Mouse (Mus musculus): ENCODE results near the gene Oas2. TPM values are rescaled to one million over a fixed set of nuclear protein-coding genes. Genes with fewer than 3 reads are reported as not detected.
"Not testable (repeated sequence)": the region's sequence is repeated elsewhere in the genome, so short reads cannot be mapped to it uniquely, and the experiment has no call there.

Oas2 gene
- 0.19 and 0.43 TPM in 2 replicates for polyA plus RNA-seq (2015; fragmentation: Nextera tagmentation; extraction: Ambion mirVana)

DNA sequence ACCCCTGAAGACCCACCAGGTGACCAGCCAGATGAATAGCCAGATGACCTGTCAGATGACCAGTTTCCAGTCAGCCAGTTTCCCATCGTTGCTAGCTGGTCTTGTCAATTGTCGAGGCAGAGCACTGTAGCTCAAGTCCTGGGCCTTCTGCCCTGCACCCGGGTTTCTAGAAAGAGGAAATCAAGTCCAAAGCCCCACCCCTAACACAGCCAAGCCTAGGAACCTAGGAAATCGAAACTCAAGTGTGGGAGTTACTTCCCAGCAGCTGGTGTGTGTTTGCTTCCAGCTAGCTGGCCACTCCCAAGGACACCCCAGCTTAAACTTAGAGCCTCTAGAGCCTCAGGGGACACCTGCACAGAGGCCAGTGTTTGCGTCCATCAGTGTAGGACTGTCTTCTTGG is at the start of gene Oas2:
TSS of gene Oas2 (minus strand) at position 166 of the 400 bp plus-strand sequence.
- Histone ChIP-seq H3K4me3 (no peak within 1 kb of the TSS), H3K4me2 (no peak within 1 kb of the TSS), H3K27me3 (0 out of 2 replicates have a peak, but pooled peaks cover 5% of the 10 kb centered on the region), H3K9me3 (no peaks in the 10 kb centered on the region), H3K27ac (replicated peaks) (no peak within 1 kb of the TSS), H3K4me1 (replicated peaks) (peaks cover 7% of the 10 kb centered on the region; the same call in 1 of the 2 replicates), H3K9ac (no peak within 1 kb of the TSS), H3K36me3 (no peaks in the 10 kb centered on the region)
- 66% methylated on average over 5 of the region's 5 CpGs for WGBS
- no peak for ATAC-seq (ENCODE audit: low read depth)

GRCm38 (mm10) chr5:120798943-120799342 is 49.3 kb upstream of the Oas2 start:
- H3K4me2 ChIP-seq; H3K4me3 ChIP-seq; H3K27ac ChIP-seq (replicated peaks); ATAC-seq (ENCODE audit: low read depth); H3K9me3 ChIP-seq; H3K27me3 ChIP-seq; H3K4me1 ChIP-seq (replicated peaks); H3K36me3 ChIP-seq; H3K9ac ChIP-seq: not testable (repeated sequence)
- WGBS: 43% methylated on average over 1 of the region's 2 CpGs

- not testable (repeated sequence) for H3K36me3 ChIP-seq; H3K9me3 ChIP-seq; H3K4me3 ChIP-seq; H3K9ac ChIP-seq; H3K27ac ChIP-seq (replicated peaks); H3K27me3 ChIP-seq; H3K4me2 ChIP-seq; H3K4me1 ChIP-seq (replicated peaks); ATAC-seq (ENCODE audit: low read depth)
- WGBS: 84% methylated on average over 5 of the region's 5 CpGs
Measured at GRCm38 (mm10) chr5:120798147-120798546, 48.5 kb upstream of the Oas2 start.

- H3K9me3 ChIP-seq; H3K27me3 ChIP-seq; H3K4me2 ChIP-seq; H3K4me1 ChIP-seq (replicated peaks); H3K27ac ChIP-seq (replicated peaks); H3K4me3 ChIP-seq; H3K9ac ChIP-seq; ATAC-seq (ENCODE audit: low read depth); H3K36me3 ChIP-seq: not testable (repeated sequence)
- WGBS: 66% methylated on average over 9 of the region's 9 CpGs
Measured at GRCm38 (mm10) chr5:120795480-120796034, 45.9 kb upstream of the Oas2 start, which contains the start of gene Oas1e. Oas1e (minus strand) TSS chr5:120795530.

DNA sequence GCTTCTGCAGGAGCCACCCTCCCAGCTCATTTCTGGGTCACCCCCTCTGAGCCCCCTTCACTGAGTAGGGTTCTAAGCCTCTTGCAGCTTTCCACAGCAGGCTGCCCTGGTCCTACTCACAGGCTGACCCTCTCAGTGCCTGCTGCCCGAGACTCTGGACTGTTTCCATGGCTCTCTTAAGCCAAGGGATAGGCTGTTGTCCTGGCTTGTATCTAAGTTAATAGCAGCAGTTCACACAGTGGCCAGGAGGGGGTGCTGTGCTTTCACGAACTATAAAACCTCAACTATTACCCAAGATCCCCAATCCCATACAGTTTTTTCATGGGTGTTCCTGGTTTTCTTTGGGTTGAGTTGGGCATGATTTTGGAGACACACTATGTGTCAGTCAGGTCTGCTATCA is 43.4 kb upstream of the Oas2 start:
- no peaks in the 10 kb centered on the region for H3K36me3 ChIP-seq
- H3K4me2 ChIP-seq: no peak overlapping the region
- no peak overlapping the region for H3K4me3 ChIP-seq
- H3K4me1 ChIP-seq (replicated peaks): no peaks in the 10 kb centered on the region
- H3K9ac ChIP-seq: no peak overlapping the region
- no peak overlapping the region for H3K27ac ChIP-seq (replicated peaks)
- H3K27me3 ChIP-seq: no peaks in the 10 kb centered on the region
- no peaks in the 10 kb centered on the region for H3K9me3 ChIP-seq
- WGBS: 29% methylated on average over 2 of the region's 2 CpGs
- no peak for ATAC-seq (ENCODE audit: low read depth)

- H3K4me3 ChIP-seq: no peak overlapping the region
- H3K9ac ChIP-seq: no peak overlapping the region
- no peak overlapping the region for H3K27ac ChIP-seq (replicated peaks)
- 66% methylated on average over 3 of the region's 3 CpGs for WGBS
- no peak for ATAC-seq (ENCODE audit: low read depth)
- no peaks in the 10 kb centered on the region for H3K9me3 ChIP-seq
- H3K4me2 ChIP-seq: no peak overlapping the region
- H3K27me3 ChIP-seq: no peaks in the 10 kb centered on the region
- no peaks in the 10 kb centered on the region for H3K36me3 ChIP-seq
- no peaks in the 10 kb centered on the region for H3K4me1 ChIP-seq (replicated peaks)
Measured at GRCm38 (mm10) chr5:120787042-120787441, 37.4 kb upstream of the Oas2 start.

DNA sequence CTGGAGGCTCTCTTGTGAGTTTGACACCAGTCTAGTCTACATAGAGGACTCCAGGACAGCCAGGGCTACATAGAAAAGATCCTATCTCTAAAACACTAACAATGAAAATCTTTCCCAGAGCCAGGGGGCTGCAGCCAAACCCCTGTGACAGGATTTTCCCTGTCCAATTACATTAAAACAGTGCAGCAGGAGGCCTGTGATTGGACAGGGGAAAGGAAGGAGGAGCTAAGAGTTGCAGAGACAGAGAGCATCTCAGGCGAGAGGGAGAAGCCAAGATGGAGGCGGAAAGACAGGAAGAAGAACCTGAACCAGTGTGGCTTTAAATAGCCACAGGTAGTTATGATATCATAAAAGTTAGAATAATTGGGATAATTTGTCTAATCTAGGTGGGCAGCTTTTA is 32.8 kb upstream of the Oas2 start:
- Histone ChIP-seq H3K27me3 (no peaks in the 10 kb centered on the region), H3K4me2 (no peak overlapping the region), H3K36me3 (no peaks in the 10 kb centered on the region), H3K4me1 (replicated peaks) (no peaks in the 10 kb centered on the region), H3K4me3 (no peak overlapping the region), H3K9ac (no peak overlapping the region), H3K9me3 (no peaks in the 10 kb centered on the region), H3K27ac (replicated peaks) (no peak overlapping the region)
- WGBS: 76% methylated on average over 2 of the region's 2 CpGs
- ATAC-seq (ENCODE audit: low read depth): no peak

DNA sequence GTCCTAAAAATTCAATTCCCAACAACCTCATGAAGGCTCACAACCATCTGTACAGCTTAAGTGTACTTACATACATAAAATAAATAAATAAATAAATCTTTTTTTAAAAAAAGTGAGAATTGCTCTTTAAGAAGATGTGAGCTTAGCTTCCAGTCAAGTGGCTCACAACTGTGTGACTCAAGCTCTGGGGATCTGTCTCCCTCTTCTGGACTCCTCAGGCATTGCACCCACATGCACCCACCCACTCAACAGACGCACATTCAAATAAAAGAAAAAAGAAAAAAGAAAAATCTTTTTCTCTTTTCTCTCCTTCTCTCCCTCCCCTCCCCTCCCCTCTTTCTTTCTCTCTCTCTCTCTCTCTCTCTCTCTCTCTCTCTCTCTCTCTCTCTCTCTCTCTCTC is 32.0 kb upstream of the Oas2 start:
- Histone ChIP-seq H3K9me3 (no peaks in the 10 kb centered on the region), H3K27ac (replicated peaks) (no peak overlapping the region), H3K27me3 (no peaks in the 10 kb centered on the region), H3K9ac (no peak overlapping the region), H3K36me3 (no peaks in the 10 kb centered on the region), H3K4me1 (replicated peaks) (no peaks in the 10 kb centered on the region), H3K4me3 (no peak overlapping the region), H3K4me2 (no peak overlapping the region)
- 89% methylated on average over 1 of the region's 1 CpGs for WGBS
- no peak for ATAC-seq (ENCODE audit: low read depth)

GRCm38 (mm10) chr5:120779922-120780321 is 30.3 kb upstream of the Oas2 start:
- H3K36me3 ChIP-seq: no peaks in the 10 kb centered on the region
- H3K4me1 ChIP-seq (replicated peaks): no peaks in the 10 kb centered on the region
- H3K4me2 ChIP-seq: no peak overlapping the region
- no peak overlapping the region for H3K4me3 ChIP-seq
- no peak overlapping the region for H3K9ac ChIP-seq
- WGBS: 66% methylated on average over 3 of the region's 3 CpGs
- no peak for ATAC-seq (ENCODE audit: low read depth)
- no peaks in the 10 kb centered on the region for H3K9me3 ChIP-seq
- no peaks in the 10 kb centered on the region for H3K27me3 ChIP-seq
- no peak overlapping the region for H3K27ac ChIP-seq (replicated peaks)

- Histone ChIP-seq H3K9me3 (no peaks in the 10 kb centered on the region), H3K27me3 (no peaks in the 10 kb centered on the region), H3K4me2 (no peak overlapping the region), H3K4me3 (no peak overlapping the region), H3K9ac (no peak overlapping the region), H3K36me3 (no peaks in the 10 kb centered on the region), H3K4me1 (replicated peaks) (no peaks in the 10 kb centered on the region), H3K27ac (replicated peaks) (no peak overlapping the region)
- 77% methylated on average over 2 of the region's 2 CpGs for WGBS
- no peak for ATAC-seq (ENCODE audit: low read depth)
Measured at GRCm38 (mm10) chr5:120778941-120779340, 29.3 kb upstream of the Oas2 start.

- H3K9ac ChIP-seq: no peak within 1 kb of the TSS
- H3K4me3 ChIP-seq: no peak within 1 kb of the TSS
- no peak within 1 kb of the TSS for H3K4me2 ChIP-seq
- WGBS: 85% methylated on average over 9 of the region's 9 CpGs
- no peak for ATAC-seq (ENCODE audit: low read depth)
- H3K36me3 ChIP-seq: no peaks in the 10 kb centered on the region
- no peak within 1 kb of the TSS for H3K27ac ChIP-seq (replicated peaks)
- no peaks in the 10 kb centered on the region for H3K4me1 ChIP-seq (replicated peaks)
- H3K27me3 ChIP-seq: no peaks in the 10 kb centered on the region
- H3K9me3 ChIP-seq: no peaks in the 10 kb centered on the region
Measured at GRCm38 (mm10) chr5:120777478-120777877, 27.8 kb upstream of the Oas2 start, which contains the start of gene Oas3. Oas3 (minus strand) TSS chr5:120777661.

DNA sequence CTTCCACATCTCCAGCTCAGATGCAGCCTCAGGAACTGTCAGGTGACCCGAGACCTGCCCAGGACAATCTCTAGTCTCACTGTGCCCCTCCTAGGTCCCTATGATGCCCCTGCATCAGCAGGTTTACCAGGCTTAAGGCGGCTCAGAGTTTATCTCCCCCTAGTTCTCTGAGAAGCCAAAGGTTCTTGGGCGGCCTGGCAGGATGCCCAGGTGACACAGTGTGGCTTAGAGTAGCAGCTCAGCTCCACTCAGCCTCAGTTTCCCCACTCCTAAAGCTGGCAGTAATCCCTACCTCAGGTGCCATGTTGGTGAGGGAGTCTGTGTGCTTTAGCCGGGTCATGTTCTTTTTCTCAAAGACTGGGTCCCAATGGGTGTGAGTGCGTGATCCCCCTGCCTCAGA is 27.1 kb upstream of the Oas2 start:
- no peak for ATAC-seq (ENCODE audit: low read depth)
- H3K27ac ChIP-seq (replicated peaks): no peak overlapping the region

DNA sequence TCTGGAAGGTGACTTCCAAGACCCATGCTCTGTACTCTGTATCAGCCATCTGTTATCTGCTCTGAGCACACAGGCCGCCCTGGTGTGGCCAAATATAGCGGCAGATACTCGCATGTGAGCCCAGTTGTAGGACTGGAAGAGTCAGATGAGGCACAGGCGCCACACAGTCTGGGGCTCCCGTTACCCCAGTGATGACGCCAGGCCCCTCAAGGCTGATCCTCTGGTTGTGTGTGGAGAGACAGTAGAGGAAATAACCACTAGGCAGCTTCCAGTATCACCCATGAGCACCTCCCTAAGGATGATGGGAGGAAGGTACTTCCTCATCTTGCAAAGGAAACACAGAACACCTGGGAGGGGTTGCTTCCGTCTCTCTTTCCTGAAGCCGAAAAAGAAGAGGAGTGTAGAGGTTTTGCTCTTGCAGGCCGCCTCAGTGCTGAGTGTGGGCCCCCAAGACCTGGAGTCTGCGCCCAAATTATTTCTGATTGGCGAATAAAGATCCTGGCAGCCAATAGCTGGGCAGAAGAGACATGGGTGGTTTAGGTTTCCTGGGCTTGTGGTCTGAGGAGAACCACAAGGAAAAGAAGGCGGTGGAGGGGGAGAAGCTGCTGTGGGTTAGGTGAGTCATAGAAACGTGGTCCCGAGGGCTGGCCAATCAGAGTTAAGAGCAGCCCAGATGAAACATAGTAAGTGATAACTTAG is 25.8 kb upstream of the Oas2 start:
- Histone ChIP-seq H3K4me2 (no peak overlapping the region), H3K4me1 (replicated peaks) (no peaks in the 10 kb centered on the region), H3K4me3 (no peak overlapping the region), H3K27me3 (no peaks in the 10 kb centered on the region), H3K9ac (no peak overlapping the region), H3K36me3 (no peaks in the 10 kb centered on the region), H3K27ac (replicated peaks) (no peak overlapping the region), H3K9me3 (no peaks in the 10 kb centered on the region)
- ATAC-seq (ENCODE audit: low read depth): no peak
- 85% methylated on average over 14 of the region's 14 CpGs for WGBS

More for the DNA sequence above, 27.1 kb upstream of the Oas2 start:
- no peaks in the 10 kb centered on the region for H3K27me3 ChIP-seq
- no peaks in the 10 kb centered on the region for H3K4me1 ChIP-seq (replicated peaks)
- WGBS: 83% methylated on average over 5 of the region's 5 CpGs
- no peaks in the 10 kb centered on the region for H3K36me3 ChIP-seq
- no peak overlapping the region for H3K9ac ChIP-seq
- no peak overlapping the region for H3K4me3 ChIP-seq
- H3K4me2 ChIP-seq: no peak overlapping the region
- no peaks in the 10 kb centered on the region for H3K9me3 ChIP-seq

All from neural tube, embryonic 13.5 days (tissue).